Mouse (Mus musculus) hindbrain, embryonic 13.5 days (tissue): Measurements from ENCODE around the gene Hnrnpul1. TPM values are rescaled to one million over a fixed set of nuclear protein-coding genes. Genes with fewer than 3 reads are reported as not detected.

Experiments used
- ATAC-seq: fragments of 200-750 bp; cut with Nextera tagmentation; 2 replicates; pipeline ENCODE4 v1.8.0; 2017; ENCODE audit warnings: moderate TSS enrichment; ENCODE audit not compliant: low FRiP score
- H3K27ac ChIP-seq: fragments of 300-500 bp; sonication (generic); 2 replicates; pipeline ENCODE4 v1.5.1; 2015; ENCODE audit warnings: inconsistent platforms, mild to moderate bottlenecking, moderate library complexity
- H3K27me3 ChIP-seq: fragments of 300-500 bp; sonication (generic); 2 replicates; pipeline ENCODE4 v1.6.1; 2015; ENCODE audit warnings: mild to moderate bottlenecking, inconsistent platforms
- H3K36me3 ChIP-seq: fragments of 300-500 bp; sonication (generic); 2 replicates; pipeline ENCODE4 v1.6.1; 2015; ENCODE audit warnings: mild to moderate bottlenecking, inconsistent platforms
- H3K4me1 ChIP-seq: fragments of 300-500 bp; sonication (generic); replicated peaks from 2 replicates; pipeline ENCODE4 v1.6.1; 2015; ENCODE audit warnings: inconsistent platforms
- H3K4me2 ChIP-seq: fragments of 300-500 bp; sonication (generic); 2 replicates; pipeline ENCODE4 v1.6.1; 2015; ENCODE audit warnings: inconsistent platforms, mild to moderate bottlenecking, moderate library complexity
- H3K4me3 ChIP-seq: fragments of 300-500 bp; sonication (generic); 2 replicates; pipeline ENCODE4 v1.5.1; 2015; ENCODE audit warnings: mild to moderate bottlenecking, inconsistent platforms
- H3K9ac ChIP-seq: fragments of 300-500 bp; sonication (generic); 2 replicates; pipeline ENCODE4 v1.6.1; 2015; ENCODE audit warnings: mild to moderate bottlenecking, inconsistent platforms
- H3K9me3 ChIP-seq: fragments of 300-500 bp; sonication (generic); 2 replicates; pipeline ENCODE4 v1.6.1; 2016; ENCODE audit warnings: inconsistent platforms
- WGBS: fragments of 180-500 bp; shearing (Covaris S2); methylation state at CpG from one replicate; pipeline ENCODE4 v1.1.7; 2015; 5-methylcytosine and 5-hydroxymethylcytosine counted together
- polyA plus RNA-seq: library from polyadenylated mRNA; unstranded; fragments of >200 nt; fragmentation: Nextera tagmentation; extraction: Ambion mirVana; gene quantifications from 2 replicates; pipeline ENCODE4 v1.2.1, GENCODE M21; 2015

Gene Hnrnpul1
- polyA plus RNA-seq, 1 experiment from 2014 or later = 49.9 TPM

DNA sequence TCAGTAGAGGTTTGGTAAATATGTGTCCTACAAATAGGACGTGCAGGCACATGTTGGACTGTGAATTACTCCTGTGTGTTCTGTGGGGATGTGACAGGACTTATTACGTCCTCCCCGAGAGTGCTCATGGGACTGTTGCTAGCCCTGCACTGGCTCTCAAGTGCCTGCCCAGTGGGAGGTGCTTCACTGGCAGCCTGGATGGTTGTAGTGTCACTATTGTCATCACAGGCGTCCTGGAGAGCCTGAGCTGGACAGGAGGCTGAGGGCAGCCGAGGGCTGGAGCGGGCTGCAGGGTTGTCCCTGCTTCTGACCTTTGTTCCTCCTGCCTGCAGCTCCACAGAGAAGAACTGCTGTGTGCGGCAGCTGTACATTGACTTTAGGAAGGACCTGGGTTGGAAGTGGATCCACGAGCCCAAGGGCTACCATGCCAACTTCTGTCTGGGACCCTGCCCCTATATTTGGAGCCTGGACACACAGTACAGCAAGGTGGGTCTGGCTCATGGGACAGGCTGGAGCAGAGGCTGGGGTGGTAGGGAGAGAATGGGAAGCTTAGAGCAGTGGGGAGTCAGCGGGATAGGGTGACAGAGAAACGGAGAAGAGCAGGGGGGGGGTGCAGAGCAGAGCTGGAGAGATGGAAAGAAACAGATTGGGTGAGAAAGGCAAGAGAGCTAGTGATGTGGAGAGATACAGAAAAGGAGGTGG, 50.6 kb downstream of the Hnrnpul1 start:
- Histone ChIP-seq H3K9me3 (0 out of 2 replicates have a peak, but pooled peaks cover 3% of the 10 kb centered on the region), H3K27me3 (peaks cover 26% of the 10 kb centered on the region; the same call in 1 of the 2 replicates), H3K9ac (0 out of 2 replicates have a peak overlapping the region, but pooled peaks have one; percentile 40), H3K27ac (no peak overlapping the region), H3K36me3 (no peaks in the 10 kb centered on the region), H3K4me3 (peak overlapping the region; percentile 9), H3K4me1 (peaks cover 20% of the 10 kb centered on the region), H3K4me2 (peak overlapping the region; percentile 61)
- ATAC-seq = peak; percentile 38; the same call in 1 of the 2 replicates
- WGBS = 17% methylated on average over 10 of the region's 10 CpGs

DNA sequence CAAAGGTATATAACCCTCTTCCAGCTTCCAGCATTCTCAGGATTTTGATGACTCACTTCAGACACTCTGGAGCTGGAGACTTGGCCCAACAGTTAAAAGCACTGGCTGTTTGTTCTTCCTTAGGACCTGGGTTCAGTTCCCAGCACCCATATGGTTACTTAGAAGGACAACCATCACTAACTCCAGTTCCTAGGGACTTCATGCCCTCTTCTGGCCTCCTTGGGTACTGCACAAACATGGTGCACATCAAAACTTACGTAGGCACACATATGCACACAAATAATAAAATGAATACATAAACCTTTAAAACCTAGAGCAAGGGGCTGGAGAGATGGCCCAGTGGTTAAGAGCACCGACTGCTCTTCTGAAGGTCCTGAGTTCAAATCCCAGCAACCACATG, 52.2 kb downstream of the Hnrnpul1 start:
- no peak for ATAC-seq
- no peak overlapping the region for H3K9ac ChIP-seq
- peaks cover 28% of the 10 kb centered on the region; the same call in 1 of the 2 replicates for H3K27me3 ChIP-seq
- no peak overlapping the region for H3K4me3 ChIP-seq
- no peak overlapping the region for H3K4me2 ChIP-seq
- 93% methylated on average over 2 of the region's 2 CpGs for WGBS
- H3K9me3 ChIP-seq = 0 out of 2 replicates have a peak, but pooled peaks cover 3% of the 10 kb centered on the region
- peaks cover 20% of the 10 kb centered on the region for H3K4me1 ChIP-seq
- no peak overlapping the region for H3K27ac ChIP-seq
- H3K36me3 ChIP-seq = no peaks in the 10 kb centered on the region

DNA sequence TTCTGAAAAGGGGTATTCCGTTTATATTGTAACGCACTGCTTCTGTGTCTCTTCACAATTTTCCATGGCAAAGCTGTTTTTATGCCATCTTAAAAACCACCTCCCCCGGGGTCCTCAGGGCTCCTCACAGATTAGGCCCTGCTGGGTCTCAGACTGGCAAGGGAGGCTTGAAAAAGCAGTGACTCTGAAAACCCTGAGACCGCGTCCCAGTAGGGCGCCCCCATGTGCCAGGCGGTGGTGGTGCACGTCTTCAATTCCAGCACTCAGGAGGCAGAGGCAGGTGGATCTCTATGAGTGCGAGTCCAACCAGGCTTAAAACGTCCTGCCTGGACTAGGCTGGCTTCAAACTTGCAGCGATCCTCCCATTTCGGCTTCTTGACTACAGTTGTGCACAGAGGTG, 53.8 kb downstream of the Hnrnpul1 start:
- H3K9ac ChIP-seq = no peak overlapping the region
- ATAC-seq = no peak
- H3K36me3 ChIP-seq = no peaks in the 10 kb centered on the region
- peaks cover 20% of the 10 kb centered on the region for H3K4me1 ChIP-seq
- H3K4me2 ChIP-seq = no peak overlapping the region
- no peak overlapping the region for H3K27ac ChIP-seq
- H3K9me3 ChIP-seq = 0 out of 2 replicates have a peak, but pooled peaks cover 3% of the 10 kb centered on the region
- 76% methylated on average over 12 of the region's 12 CpGs for WGBS
- H3K27me3 ChIP-seq = peaks cover 22% of the 10 kb centered on the region; the same call in 1 of the 2 replicates
- H3K4me3 ChIP-seq = no peak overlapping the region

DNA sequence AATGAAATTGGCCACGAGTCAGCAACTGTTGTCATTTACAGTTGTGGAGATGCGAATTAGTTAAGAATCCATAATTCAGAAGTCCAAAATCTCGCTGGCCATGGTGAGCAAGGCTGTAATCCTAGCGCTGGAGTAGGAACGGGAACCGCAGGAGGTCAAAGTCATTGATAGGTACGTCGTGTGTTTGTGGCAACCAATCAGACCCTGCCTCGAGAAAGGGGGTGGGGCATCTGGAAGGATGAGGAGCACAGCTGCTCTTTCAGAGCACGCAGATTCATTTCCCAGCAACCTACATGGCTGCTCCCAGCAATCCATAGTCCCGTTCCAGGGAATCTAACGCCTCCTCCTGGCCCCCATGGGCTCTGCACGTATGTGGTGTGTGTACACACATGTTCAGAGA, 54.7 kb downstream of the Hnrnpul1 start:
- 0 out of 2 replicates have a peak, but pooled peaks cover 3% of the 10 kb centered on the region for H3K9me3 ChIP-seq
- no peak overlapping the region for H3K27ac ChIP-seq
- H3K4me3 ChIP-seq = no peak overlapping the region
- H3K9ac ChIP-seq = no peak overlapping the region
- peaks cover 14% of the 10 kb centered on the region for H3K4me1 ChIP-seq
- peaks cover 17% of the 10 kb centered on the region; the same call in 1 of the 2 replicates for H3K27me3 ChIP-seq
- 45% methylated on average over 13 of the region's 13 CpGs for WGBS
- ATAC-seq = no peak
- H3K36me3 ChIP-seq = no peaks in the 10 kb centered on the region
- no peak overlapping the region for H3K4me2 ChIP-seq

DNA sequence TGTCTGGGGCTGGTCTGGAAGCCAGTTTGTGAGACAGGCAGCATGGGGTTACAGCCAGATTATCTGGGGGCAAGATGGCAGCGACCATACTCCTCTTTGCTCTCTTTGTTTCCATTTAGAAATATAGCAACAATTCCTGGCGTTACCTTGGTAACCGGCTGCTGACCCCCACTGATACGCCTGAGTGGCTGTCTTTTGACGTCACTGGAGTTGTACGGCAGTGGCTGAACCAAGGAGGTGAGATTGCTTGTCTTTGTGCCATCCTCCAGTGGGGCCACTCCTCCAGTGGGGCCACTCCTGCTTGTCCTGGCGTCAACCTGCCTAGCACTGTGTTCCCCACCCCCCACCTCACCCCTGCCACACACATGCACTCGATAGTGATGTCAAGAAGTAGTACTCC, 60.5 kb downstream of the Hnrnpul1 start:
- Histone ChIP-seq H3K4me3 (no peak overlapping the region), H3K4me2 (no peak overlapping the region), H3K36me3 (no peaks in the 10 kb centered on the region), H3K4me1 (peaks cover 7% of the 10 kb centered on the region), H3K9me3 (no peaks in the 10 kb centered on the region), H3K27ac (no peak overlapping the region), H3K9ac (no peak overlapping the region), H3K27me3 (peaks cover 40% of the 10 kb centered on the region)
- ATAC-seq = 0 out of 2 replicates have a peak, but pooled peaks have one; percentile 43
- 50% methylated on average over 8 of the region's 8 CpGs for WGBS

DNA sequence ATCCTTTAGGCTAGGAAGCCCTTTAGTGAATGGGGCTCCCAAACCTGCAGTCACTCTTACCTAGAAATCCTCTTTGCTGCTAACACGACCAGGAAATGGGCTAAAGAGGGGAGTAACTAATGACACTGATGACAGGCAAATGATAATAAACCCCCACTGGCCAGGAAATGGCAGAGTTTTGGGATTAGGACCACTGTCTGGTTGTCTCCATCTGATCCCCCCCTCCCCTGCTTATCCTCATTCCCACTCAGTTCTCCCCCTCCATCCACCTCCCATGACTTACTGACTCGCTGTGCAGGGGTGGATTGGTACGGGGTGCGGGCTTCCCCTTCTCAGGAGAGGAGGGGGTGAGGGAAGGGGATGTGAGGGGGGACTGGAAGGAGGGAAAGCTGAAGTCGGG, 64.5 kb downstream of the Hnrnpul1 start:
- Histone ChIP-seq H3K36me3 (no peaks in the 10 kb centered on the region), H3K4me3 (peak overlapping the region; percentile 42; the same call in 1 of the 2 replicates), H3K27me3 (peaks cover 78% of the 10 kb centered on the region), H3K9me3 (no peaks in the 10 kb centered on the region), H3K4me1 (peaks cover 38% of the 10 kb centered on the region), H3K9ac (no peak overlapping the region; the same call in 1 of the 2 replicates), H3K4me2 (peak overlapping the region; percentile 59; the same call in 1 of the 2 replicates), H3K27ac (no peak overlapping the region)
- no peak for ATAC-seq
- WGBS = 31% methylated on average over 5 of the region's 5 CpGs

DNA sequence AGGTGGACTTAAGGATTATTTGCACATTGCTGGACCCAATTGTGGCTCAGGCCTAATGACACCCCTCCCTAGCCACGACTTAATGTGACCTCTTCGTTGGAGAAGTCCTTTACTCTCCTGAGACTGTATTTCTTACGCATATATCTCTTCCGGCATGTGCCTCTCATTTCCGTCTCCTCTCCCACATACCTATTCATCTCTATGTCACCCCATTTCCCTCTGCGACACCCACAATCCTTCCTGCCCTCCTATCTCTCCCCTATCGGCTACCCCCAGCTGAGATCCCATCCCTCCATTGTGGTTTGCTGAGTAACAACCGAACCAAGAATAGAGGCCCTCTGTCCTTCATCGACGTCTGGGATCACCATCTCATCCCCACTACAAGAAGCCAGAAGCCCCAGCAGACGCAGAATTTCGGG, 64.9 kb downstream of the Hnrnpul1 start:
- no peak for ATAC-seq
- Histone ChIP-seq H3K4me3 (peak overlapping the region; percentile 42), H3K9ac (peak overlapping the region; percentile 58; the same call in 1 of the 2 replicates)

DNA sequence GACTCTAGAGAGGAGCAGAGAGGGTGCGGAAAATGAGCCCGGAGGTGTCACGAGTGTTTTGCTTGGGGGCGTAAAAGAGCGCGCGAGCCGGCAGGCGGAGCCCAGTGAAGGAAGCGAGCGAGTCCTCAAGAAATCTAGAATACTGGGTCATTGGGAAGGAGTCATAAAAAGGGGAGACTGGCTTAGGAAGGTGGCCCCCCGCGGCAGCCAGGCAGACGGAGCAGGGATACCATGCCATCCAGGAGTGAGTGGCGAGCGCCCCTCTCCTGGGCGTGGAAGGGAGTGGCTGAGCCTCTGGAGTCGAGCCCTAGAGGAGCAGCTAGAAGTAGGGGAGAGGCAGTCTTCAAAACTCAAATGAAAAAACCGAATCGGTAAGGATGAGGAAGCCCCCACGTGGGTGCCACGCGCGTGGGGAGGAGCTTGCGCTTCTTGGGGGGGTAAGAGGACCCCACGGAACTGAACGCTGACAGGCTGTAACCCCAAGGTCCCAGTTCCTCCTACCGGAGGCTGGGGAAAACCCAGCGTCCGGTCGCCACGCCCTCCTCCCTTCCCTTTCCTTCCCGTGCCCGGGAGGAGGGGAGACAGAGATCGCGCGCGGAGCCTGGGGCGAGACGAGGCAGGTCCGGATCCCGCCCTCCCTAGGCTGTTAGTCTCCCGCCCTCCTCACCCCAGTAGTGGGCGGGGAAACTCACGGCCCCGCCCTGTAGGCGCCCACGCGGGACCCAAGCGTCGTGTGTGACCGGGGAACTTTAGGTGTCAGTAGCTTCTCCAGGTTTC, 65.6 kb downstream of the Hnrnpul1 start:
- peaks cover 38% of the 10 kb centered on the region for H3K4me1 ChIP-seq
- peak overlapping the region; percentile 59 for H3K4me2 ChIP-seq
- no peaks in the 10 kb centered on the region for H3K9me3 ChIP-seq
- 1% methylated on average over 51 of the region's 52 CpGs for WGBS
- ATAC-seq = peak; percentile 48
- H3K9ac ChIP-seq = peak overlapping the region; percentile 58
- no peak overlapping the region for H3K27ac ChIP-seq
- H3K4me3 ChIP-seq = peak overlapping the region; percentile 42
- H3K27me3 ChIP-seq = peaks cover 84% of the 10 kb centered on the region
- no peaks in the 10 kb centered on the region for H3K36me3 ChIP-seq

More for the DNA sequence above, 64.9 kb downstream of the Hnrnpul1 start:
- H3K27me3 ChIP-seq = peaks cover 82% of the 10 kb centered on the region
- H3K9me3 ChIP-seq = no peaks in the 10 kb centered on the region
- peaks cover 38% of the 10 kb centered on the region for H3K4me1 ChIP-seq
- WGBS = 14% methylated on average over 12 of the region's 12 CpGs
- peak overlapping the region; percentile 59 for H3K4me2 ChIP-seq
- no peak overlapping the region for H3K27ac ChIP-seq
- no peaks in the 10 kb centered on the region for H3K36me3 ChIP-seq

DNA sequence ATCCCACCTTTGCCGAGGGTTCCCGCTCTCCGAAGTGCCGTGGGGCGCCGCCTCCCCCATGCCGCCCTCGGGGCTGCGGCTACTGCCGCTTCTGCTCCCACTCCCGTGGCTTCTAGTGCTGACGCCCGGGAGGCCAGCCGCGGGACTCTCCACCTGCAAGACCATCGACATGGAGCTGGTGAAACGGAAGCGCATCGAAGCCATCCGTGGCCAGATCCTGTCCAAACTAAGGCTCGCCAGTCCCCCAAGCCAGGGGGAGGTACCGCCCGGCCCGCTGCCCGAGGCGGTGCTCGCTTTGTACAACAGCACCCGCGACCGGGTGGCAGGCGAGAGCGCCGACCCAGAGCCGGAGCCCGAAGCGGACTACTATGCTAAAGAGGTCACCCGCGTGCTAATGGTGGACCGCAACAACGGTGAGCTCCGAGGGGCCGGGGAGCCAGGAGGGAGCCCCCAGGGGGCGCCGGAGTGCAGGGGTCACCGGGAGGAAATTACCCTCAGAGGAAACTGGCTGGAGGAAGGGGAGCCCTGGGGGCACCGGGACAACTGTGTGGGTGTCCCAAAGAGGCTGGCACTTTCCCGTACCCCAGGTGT, 66.7 kb downstream of the Hnrnpul1 start:
- Histone ChIP-seq H3K36me3 (peaks cover 3% of the 10 kb centered on the region; the same call in 1 of the 2 replicates), H3K4me3 (peak overlapping the region; percentile 42), H3K27me3 (peaks cover 84% of the 10 kb centered on the region), H3K9ac (peak overlapping the region; percentile 68), H3K9me3 (no peaks in the 10 kb centered on the region), H3K27ac (no peak overlapping the region), H3K4me1 (peaks cover 35% of the 10 kb centered on the region), H3K4me2 (peak overlapping the region; percentile 59)
- no peak for ATAC-seq
- WGBS = 1% methylated on average over 47 of the region's 47 CpGs

DNA sequence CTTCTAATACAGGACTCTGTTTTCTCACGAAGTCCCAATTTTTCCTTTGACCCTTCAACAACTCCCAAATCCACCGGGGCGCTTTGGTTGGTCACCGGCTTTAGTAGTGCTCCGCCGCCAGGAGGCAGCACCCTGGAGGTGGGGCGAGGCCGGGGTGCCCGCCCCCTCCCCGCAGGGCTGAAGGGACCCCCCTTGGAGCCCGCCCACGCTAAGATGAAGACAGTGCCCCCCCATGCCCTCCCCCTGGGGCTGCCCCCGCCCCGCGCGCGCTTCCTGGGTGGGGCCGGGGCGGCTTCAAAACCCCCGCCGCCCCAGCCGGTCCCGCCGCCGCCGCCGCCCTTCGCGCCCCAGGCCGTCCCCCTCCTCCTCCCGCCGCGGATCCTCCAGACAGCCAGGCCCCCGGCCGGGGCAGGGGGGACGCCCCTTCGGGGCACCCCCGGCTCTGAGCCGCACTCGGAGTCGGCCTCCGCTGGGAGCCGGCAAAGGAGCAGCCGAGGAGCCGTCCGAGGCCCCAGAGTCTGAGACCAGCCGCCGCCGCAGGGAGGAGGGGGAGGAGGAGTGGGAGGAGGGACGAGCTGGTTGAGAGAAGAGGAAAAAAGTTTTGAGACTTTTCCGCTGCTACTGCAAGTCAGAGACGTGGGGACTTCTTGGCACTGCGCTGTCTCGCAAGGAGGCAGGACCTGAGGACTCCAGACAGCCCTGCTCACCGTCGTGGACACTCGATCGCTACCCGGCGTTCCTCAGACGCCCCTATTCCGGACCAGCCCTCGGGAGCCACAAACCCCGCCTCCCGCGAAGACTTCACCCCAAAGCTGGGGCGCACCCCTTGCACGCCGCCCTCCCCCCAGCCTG, 67.7 kb downstream of the Hnrnpul1 start, which contains the start of gene Tgfb1:
Tgfb1 (plus strand) TSS at position 323 of the 852 bp plus-strand sequence.
- under 1% methylated on average over 53 of the region's 69 CpGs for WGBS
- Histone ChIP-seq H3K9me3 (no peaks in the 10 kb centered on the region), H3K4me2 (peak within 1 kb of the TSS; percentile 59), H3K27me3 (peaks cover 74% of the 10 kb centered on the region), H3K4me1 (peaks cover 35% of the 10 kb centered on the region), H3K36me3 (peaks cover 6% of the 10 kb centered on the region; the same call in 1 of the 2 replicates), H3K4me3 (peak within 1 kb of the TSS; percentile 42), H3K9ac (peak within 1 kb of the TSS; percentile 68), H3K27ac (no peak within 1 kb of the TSS)
- ATAC-seq = peak; percentile 46; the same call in 1 of the 2 replicates

DNA sequence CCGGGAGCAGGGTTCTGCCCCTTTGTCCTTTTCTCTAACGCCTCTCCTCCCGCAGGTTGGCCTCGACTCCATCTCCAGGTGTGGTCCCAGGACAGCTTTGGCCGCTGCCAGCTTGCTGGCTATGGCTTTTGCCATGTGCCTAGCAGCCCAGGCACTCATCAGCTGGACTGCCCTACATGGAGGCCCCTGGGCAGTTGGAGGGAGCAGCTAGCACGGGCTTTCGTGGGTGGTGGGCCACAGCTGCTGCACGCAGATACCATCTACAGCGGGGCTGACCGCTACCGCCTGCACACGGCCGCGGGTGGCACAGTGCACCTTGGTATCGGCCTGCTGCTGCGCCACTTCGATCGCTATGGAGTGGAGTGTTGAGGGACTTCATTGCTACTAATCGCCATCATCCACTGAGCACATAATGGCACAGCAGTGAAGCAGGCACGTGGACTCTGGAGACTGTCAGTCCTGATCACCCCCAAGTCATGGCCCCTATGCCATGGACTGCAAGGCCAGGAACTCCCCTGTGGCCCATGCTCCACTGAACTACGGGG, 68.6 kb downstream of the Hnrnpul1 start:
- Histone ChIP-seq H3K4me2 (peak overlapping the region; percentile 59; the same call in 1 of the 2 replicates), H3K36me3 (peaks cover 6% of the 10 kb centered on the region; the same call in 1 of the 2 replicates), H3K9me3 (no peaks in the 10 kb centered on the region), H3K4me1 (peaks cover 44% of the 10 kb centered on the region), H3K4me3 (no peak overlapping the region), H3K27me3 (peaks cover 66% of the 10 kb centered on the region), H3K9ac (peak overlapping the region; percentile 68; the same call in 1 of the 2 replicates), H3K27ac (no peak overlapping the region)
- no peak for ATAC-seq
- WGBS = 68% methylated on average over 21 of the region's 21 CpGs
